Mouse (Mus musculus) retina, postnatal 1 day (tissue): ENCODE measurements around the gene Hnrnpm.
"Not testable (repeated sequence)": the region's sequence is repeated elsewhere in the genome, so short reads cannot be mapped to it uniquely, and the experiment has no call there.

ENCODE experiments used
- DNase-seq: peaks from one replicate; pipeline ENCODE4 v3.0.0-alpha.2; 2012

Gene Hnrnpm

GRCm38 (mm10) chr17:33666813-33667212 lies 19.8 kb downstream of the Hnrnpm start:
- DNase-seq = no peak

- DNase-seq = no peak
These were observed 36.7 kb downstream of the Hnrnpm start for GRCm38 (mm10) chr17:33649781-33650475.

GRCm38 (mm10) chr17:33645073-33645472 lies 41.6 kb downstream of the Hnrnpm start:
- DNase-seq = no peak

GRCm38 (mm10) chr17:33644068-33644467 lies 42.6 kb downstream of the Hnrnpm start:
- DNase-seq = no peak

GRCm38 (mm10) chr17:33639743-33640142 lies 46.9 kb downstream of the Hnrnpm start:
- no peak for DNase-seq

- no peak for DNase-seq
These were observed 49.0 kb downstream of the Hnrnpm start, which contains the start of gene Pram1 for GRCm38 (mm10) chr17:33637516-33638276. Pram1 (plus strand) TSS chr17:33638056.

- DNase-seq = no peak
These were observed 49.6 kb downstream of the Hnrnpm start for GRCm38 (mm10) chr17:33637038-33637437.

- DNase-seq = no peak
These were observed 54.9 kb downstream of the Hnrnpm start for GRCm38 (mm10) chr17:33631796-33632195.

- no peak for DNase-seq
These were observed 55.4 kb downstream of the Hnrnpm start for GRCm38 (mm10) chr17:33631236-33631635.

GRCm38 (mm10) chr17:33630171-33630895 lies 56.3 kb downstream of the Hnrnpm start:
- no peak for DNase-seq

- no peak for DNase-seq
These were observed 57.1 kb downstream of the Hnrnpm start for GRCm38 (mm10) chr17:33629487-33630125.

- peak; percentile 97 for DNase-seq
These were observed 57.8 kb downstream of the Hnrnpm start, which contains the start of gene Zfp414 for GRCm38 (mm10) chr17:33628621-33629486. Zfp414 (plus strand) TSS chr17:33629090.

- no peak for DNase-seq
These were observed 59.4 kb downstream of the Hnrnpm start for GRCm38 (mm10) chr17:33627281-33627680.

- DNase-seq = not testable (repeated sequence)
These were observed 72.9 kb downstream of the Hnrnpm start for GRCm38 (mm10) chr17:33613726-33614125.

- no peak for DNase-seq
These were observed 76.1 kb downstream of the Hnrnpm start for GRCm38 (mm10) chr17:33610548-33610947.

- DNase-seq = no peak
These were observed 79.4 kb downstream of the Hnrnpm start for GRCm38 (mm10) chr17:33607273-33607672.

- no peak for DNase-seq
These were observed 84.7 kb downstream of the Hnrnpm start for GRCm38 (mm10) chr17:33601947-33602346.

- no peak for DNase-seq
These were observed 85.8 kb downstream of the Hnrnpm start for GRCm38 (mm10) chr17:33600831-33601230.

- no peak for DNase-seq
These were observed 86.7 kb downstream of the Hnrnpm start for GRCm38 (mm10) chr17:33599836-33600475.

- DNase-seq = no peak
These were observed 88.2 kb downstream of the Hnrnpm start for GRCm38 (mm10) chr17:33598506-33598905.

GRCm38 (mm10) chr17:33597271-33597670 lies 89.4 kb downstream of the Hnrnpm start:
- no peak for DNase-seq
